Mouse (Mus musculus): ENCODE results near the gene Gm45799. TPM values are rescaled to one million over a fixed set of nuclear protein-coding genes. Genes with fewer than 3 reads are reported as not detected.

The Gm45799 gene
- total and polyA plus RNA-seq, 3 experiments, result 0.78 to 188 (median 2.0) TPM

GRCm38 (mm10) chr7:105635726-105636125 lies 4.6 kb upstream of the Gm45799 start:
- Histone ChIP-seq H3K9ac (ENCODE audit: low read depth, low read length) (no peak overlapping the region), H3K4me3 (no peak overlapping the region), H3K36me3 (ENCODE audit: control insufficient read depth, insufficient read depth, low read length) (no peaks in the 10 kb centered on the region; the same call in 1 of the 2 replicates), H3K4me1 (ENCODE audit: control insufficient read depth, insufficient read depth, low read length) (peaks cover 6% of the 10 kb centered on the region), H3K79me2 (replicated peaks; ENCODE audit: control insufficient read depth, insufficient read depth, low read length) (no peaks in the 10 kb centered on the region), H3K27me3 (ENCODE audit: control insufficient read depth, insufficient read depth, low read length) (no peaks in the 10 kb centered on the region), H3K27ac (no peak overlapping the region)
- no peak for TF ChIP-seq POLR2A (IDR thresholded peaks at IDR 0.05; ENCODE audit: insufficient read depth, low read depth, low read length)
- no peak for TF ChIP-seq CTCF (IDR thresholded peaks at IDR 0.05)
- TF ChIP-seq EP300 (IDR thresholded peaks at IDR 0.05; ENCODE audit: insufficient read depth, low read depth, low read length), result no peak
- intact Hi-C loops (cut with DNase I), result loop anchor here (5.0 kb wide), 1 partner anchor 238 kb away; no protein-coding TSS in a partner anchor
- DNase-seq, result no peak
- WGBS, result 53% methylated on average over 2 of the region's 2 CpGs

- intact Hi-C loops (cut with DNase I), result loop anchor here (5.0 kb wide), 1 partner anchor 241 kb away; no protein-coding TSS in a partner anchor
- Histone ChIP-seq H3K36me3 (ENCODE audit: control insufficient read depth, insufficient read depth, low read length) (peaks cover 10% of the 10 kb centered on the region), H3K27ac (no peak overlapping the region), H3K79me2 (replicated peaks; ENCODE audit: control insufficient read depth, insufficient read depth, low read length) (no peaks in the 10 kb centered on the region), H3K27me3 (ENCODE audit: control insufficient read depth, insufficient read depth, low read length) (no peaks in the 10 kb centered on the region), H3K4me3 (no peak overlapping the region), H3K4me1 (ENCODE audit: control insufficient read depth, insufficient read depth, low read length) (peaks cover 10% of the 10 kb centered on the region), H3K9ac (ENCODE audit: low read depth, low read length) (no peak overlapping the region)
- no peak for DNase-seq
- WGBS, result 91% methylated on average over 6 of the region's 6 CpGs
- TF ChIP-seq CTCF (IDR thresholded peaks at IDR 0.05) (no peak), POLR2A (IDR thresholded peaks at IDR 0.05; ENCODE audit: insufficient read depth, low read depth, low read length) (no peak), EP300 (IDR thresholded peaks at IDR 0.05; ENCODE audit: insufficient read depth, low read depth, low read length) (no peak)
Measured at GRCm38 (mm10) chr7:105638776-105639175, 1.6 kb upstream of the Gm45799 start.

DNA sequence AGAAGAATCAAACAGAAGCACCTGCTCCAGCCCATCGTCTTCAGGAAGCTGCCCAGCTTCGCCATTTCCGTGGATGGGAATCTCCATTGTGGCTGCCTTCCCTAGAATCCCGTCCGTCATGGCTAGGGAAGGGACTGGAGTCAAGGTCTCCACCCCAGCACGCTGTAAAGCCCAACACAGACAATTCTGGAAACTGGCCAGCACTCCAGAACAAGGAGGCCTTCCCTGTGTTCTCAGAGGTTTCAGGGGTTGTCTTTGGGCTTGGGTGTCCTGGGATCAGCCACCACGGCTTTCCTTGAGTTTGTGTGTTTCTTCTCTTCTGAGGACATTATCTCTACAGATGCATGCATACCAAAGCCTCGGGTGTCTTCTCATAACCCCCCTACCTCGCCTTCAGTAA lies 1.0 kb upstream of the Gm45799 start:
- Histone ChIP-seq H3K9ac (ENCODE audit: low read depth, low read length) (no peak overlapping the region; the same call in 1 of the 2 replicates), H3K4me3 (peak overlapping the region; percentile 68), H3K79me2 (replicated peaks; ENCODE audit: control insufficient read depth, insufficient read depth, low read length) (no peaks in the 10 kb centered on the region), H3K36me3 (ENCODE audit: control insufficient read depth, insufficient read depth, low read length) (peaks cover 10% of the 10 kb centered on the region), H3K4me1 (ENCODE audit: control insufficient read depth, insufficient read depth, low read length) (peaks cover 10% of the 10 kb centered on the region), H3K27ac (peak overlapping the region; percentile 91; the same call in 1 of the 2 replicates), H3K27me3 (ENCODE audit: control insufficient read depth, insufficient read depth, low read length) (no peaks in the 10 kb centered on the region)
- DNase-seq, result peak in 1 of 2 experiments; percentile 2
- TF ChIP-seq POLR2A (IDR thresholded peaks at IDR 0.05; ENCODE audit: insufficient read depth, low read depth, low read length) (no peak), CTCF (IDR thresholded peaks at IDR 0.05) (no peak), EP300 (IDR thresholded peaks at IDR 0.05; ENCODE audit: insufficient read depth, low read depth, low read length) (no peak)
- 26% methylated on average over 9 of the region's 9 CpGs for WGBS
- intact Hi-C loops (cut with DNase I), result loop anchor here (5.0 kb wide), 1 partner anchor 242 kb away; no protein-coding TSS in a partner anchor

DNA sequence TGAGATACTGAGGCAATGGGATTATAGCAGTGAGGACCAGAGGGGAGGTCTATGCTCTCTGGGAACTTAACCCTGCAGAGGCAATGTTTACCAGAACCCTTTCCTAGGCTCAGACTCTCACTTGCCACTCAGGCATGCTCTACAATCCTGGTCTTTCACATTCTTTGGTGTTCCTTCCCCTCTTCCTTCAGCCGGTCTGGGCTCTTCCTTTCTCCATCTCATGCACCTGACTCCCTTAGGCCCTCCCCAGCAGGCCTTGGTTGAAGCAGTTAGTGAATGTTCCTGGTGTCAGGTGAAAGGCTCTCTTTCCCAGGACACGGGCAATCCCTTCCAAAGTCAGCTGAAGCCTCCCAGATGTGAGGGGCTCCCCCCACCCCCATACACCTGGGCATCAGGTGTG lies 596 bp upstream of the Gm45799 start, which contains the start of gene Timm10b:
TSS of gene Timm10b (plus strand) at position 301 of the 400 bp plus-strand sequence.
- Histone ChIP-seq H3K4me3 (peak within 1 kb of the TSS; percentile 68), H3K4me1 (ENCODE audit: control insufficient read depth, insufficient read depth, low read length) (peaks cover 10% of the 10 kb centered on the region), H3K36me3 (ENCODE audit: control insufficient read depth, insufficient read depth, low read length) (peaks cover 10% of the 10 kb centered on the region), H3K27ac (peak within 1 kb of the TSS; percentile 91), H3K9ac (ENCODE audit: low read depth, low read length) (peak within 1 kb of the TSS; percentile 83), H3K27me3 (ENCODE audit: control insufficient read depth, insufficient read depth, low read length) (no peaks in the 10 kb centered on the region), H3K79me2 (replicated peaks; ENCODE audit: control insufficient read depth, insufficient read depth, low read length) (no peaks in the 10 kb centered on the region)
- 0% methylated on average over 2 of the region's 2 CpGs for WGBS
- no peak for DNase-seq
- TF ChIP-seq EP300 (IDR thresholded peaks at IDR 0.05; ENCODE audit: insufficient read depth, low read depth, low read length) (no peak), CTCF (IDR thresholded peaks at IDR 0.05) (no peak), POLR2A (IDR thresholded peaks at IDR 0.05; ENCODE audit: insufficient read depth, low read depth, low read length) (no peak)
- intact Hi-C loops (cut with DNase I), result loop anchor here (5.0 kb wide), 4 partner anchors 87 to 242 kb away; partner anchors contain the start of genes Mrpl17 and Smpd1

GRCm38 (mm10) chr7:105640894-105641255 lies 523 bp downstream of the Gm45799 start:
- Histone ChIP-seq H3K4me3 (peak overlapping the region; percentile 68), H3K79me2 (replicated peaks; ENCODE audit: control insufficient read depth, insufficient read depth, low read length) (no peaks in the 10 kb centered on the region), H3K9ac (ENCODE audit: low read depth, low read length) (peak overlapping the region; percentile 80), H3K27ac (peak overlapping the region; percentile 91), H3K36me3 (ENCODE audit: control insufficient read depth, insufficient read depth, low read length) (peaks cover 10% of the 10 kb centered on the region), H3K27me3 (ENCODE audit: control insufficient read depth, insufficient read depth, low read length) (no peaks in the 10 kb centered on the region), H3K4me1 (ENCODE audit: control insufficient read depth, insufficient read depth, low read length) (peaks cover 10% of the 10 kb centered on the region)
- no peak for TF ChIP-seq CTCF (IDR thresholded peaks at IDR 0.05)
- TF ChIP-seq EP300 (IDR thresholded peaks at IDR 0.05; ENCODE audit: insufficient read depth, low read depth, low read length), result no peak
- DNase-seq, result no peak
- intact Hi-C loops (cut with DNase I), result loop anchor here (5.0 kb wide), 3 partner anchors 89 to 171 kb away; partner anchors contain the start of genes Mrpl17 and Smpd1
- WGBS, result under 1% methylated on average over 18 of the region's 18 CpGs

DNA sequence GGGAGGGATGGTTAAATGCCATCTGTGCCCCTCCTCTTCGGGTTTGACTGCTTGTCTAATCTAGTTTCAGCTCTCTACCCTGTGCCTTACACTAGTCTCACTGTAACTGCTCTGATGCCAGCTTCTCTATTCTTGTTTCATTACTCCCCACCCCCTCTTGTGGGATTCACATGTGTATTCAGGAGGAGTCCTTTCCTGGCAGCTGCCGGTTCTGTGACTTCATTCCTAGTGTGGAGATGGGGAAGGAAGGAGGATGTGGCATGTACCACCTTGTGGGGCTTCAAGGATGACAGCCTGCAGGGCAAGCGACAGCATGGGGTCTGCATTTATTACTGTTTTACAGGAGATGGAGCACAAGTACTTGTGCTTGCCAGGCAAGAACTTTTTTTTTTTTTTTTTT lies 1.6 kb downstream of the Gm45799 start:
- H3K4me3 ChIP-seq, result no peak overlapping the region; the same call in 1 of the 2 replicates
- intact Hi-C loops (cut with DNase I), result loop anchor here (5.0 kb wide), 3 partner anchors 90 to 170 kb away; partner anchors contain the start of genes Mrpl17 and Smpd1
- H3K27ac ChIP-seq, result peak overlapping the region; percentile 48
- H3K27me3 ChIP-seq (ENCODE audit: control insufficient read depth, insufficient read depth, low read length), result no peaks in the 10 kb centered on the region
- no peak overlapping the region for H3K9ac ChIP-seq (ENCODE audit: low read depth, low read length)
- H3K36me3 ChIP-seq (ENCODE audit: control insufficient read depth, insufficient read depth, low read length), result peaks cover 10% of the 10 kb centered on the region
- WGBS, result 27% methylated on average over 3 of the region's 3 CpGs
- no peak for TF ChIP-seq POLR2A (IDR thresholded peaks at IDR 0.05; ENCODE audit: insufficient read depth, low read depth, low read length)
- TF ChIP-seq CTCF (IDR thresholded peaks at IDR 0.05), result no peak
- TF ChIP-seq EP300 (IDR thresholded peaks at IDR 0.05; ENCODE audit: insufficient read depth, low read depth, low read length), result no peak
- no peak for DNase-seq
- H3K4me1 ChIP-seq (ENCODE audit: control insufficient read depth, insufficient read depth, low read length), result peaks cover 10% of the 10 kb centered on the region
- no peaks in the 10 kb centered on the region for H3K79me2 ChIP-seq (replicated peaks; ENCODE audit: control insufficient read depth, insufficient read depth, low read length)

All from heart, adult 2 months (tissue).